Mouse (Mus musculus) mesoderm, embryonic 11.5 days (tissue): ENCODE data around the gene Abcc4.

Source experiments
- DNase-seq: peaks from one replicate; pipeline ENCODE4 v3.0.0-alpha.2; 2012; ENCODE audit warnings: low read depth, low spot score

Gene Abcc4

GRCm38 (mm10) chr14:118434842-118435241 lies 271.2 kb downstream of the Abcc4 start:
- DNase-seq = no peak

DNA sequence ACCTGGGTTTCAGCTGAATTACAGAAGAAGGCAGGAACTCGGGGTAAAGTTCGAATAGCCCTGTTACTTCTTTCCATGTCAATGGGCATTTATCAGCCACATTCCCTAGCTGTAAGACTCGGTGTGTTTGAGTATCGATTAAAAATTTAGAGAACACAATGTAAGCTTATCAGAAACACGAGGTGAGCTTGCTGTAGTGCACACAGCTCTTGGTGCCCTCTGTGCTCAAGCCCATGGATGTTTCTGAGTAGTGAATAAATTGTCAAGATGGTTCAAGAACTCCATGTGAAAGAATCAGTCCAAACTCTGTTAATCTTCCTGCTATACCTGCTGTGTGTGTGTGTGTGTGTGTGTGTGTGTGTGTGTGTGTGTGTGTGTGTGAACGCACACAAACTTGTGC lies 272.2 kb downstream of the Abcc4 start:
- no peak for DNase-seq
